Mouse (Mus musculus): ENCODE measurements around the gene Gas1.

GRCm38 (mm10) chr13:60171781-60172180 is 5.4 kb downstream of the Gas1 start:
- TF ChIP-seq POLR2A (IDR thresholded peaks at IDR 0.05; ENCODE audit: borderline replicate concordance, extremely low read depth, low read depth, low read length) (no peak), CTCF (IDR thresholded peaks at IDR 0.05; ENCODE audit: insufficient read depth, low read length) (no peak)
